Mouse (Mus musculus) heart, embryonic 14.5 days (tissue): ENCODE data around the gene Gpatch8. TPM values are rescaled to one million over a fixed set of nuclear protein-coding genes. Genes with fewer than 3 reads are reported as not detected.
A peak's percentile ranks its signal among the peaks of the same experiment; 100 is the strongest.
"Not testable (repeated sequence)": the region's sequence is repeated elsewhere in the genome, so short reads cannot be mapped to it uniquely, and the experiment has no call there.

Experiments used
- ATAC-seq: fragments of 200-750 bp; cut with Nextera tagmentation; 2 replicates; pipeline ENCODE4 v1.8.0; 2017; ENCODE audit warnings: low read depth, moderate TSS enrichment; ENCODE audit not compliant: insufficient number of reproducible peaks, insufficient read depth, low FRiP score
- H3K27ac ChIP-seq, 2 experiments: fragments of 200-500 bp in 1 of 2; fragments of 300-500 bp in 1 of 2; sonication (generic) in 1 of 2; replicated peaks in 1 of 2; 2 replicates each; pipeline ENCODE4 v1.5.1; 2012 to 2014; ENCODE audit warnings: low read depth in 2 of 2, low read length in 2 of 2, control low read depth in 1 of 2, mild to moderate bottlenecking in 1 of 2, mixed read lengths in 1 of 2; ENCODE audit not compliant: control insufficient read depth in 1 of 2, insufficient read depth in 1 of 2
- H3K27me3 ChIP-seq: fragments of 300-500 bp; sonication (generic); 2 replicates; pipeline ENCODE4 v1.6.1; 2014; ENCODE audit warnings: mild to moderate bottlenecking, low read length, control low read depth; ENCODE audit not compliant: control insufficient read depth, insufficient read depth
- H3K36me3 ChIP-seq: fragments of 300-500 bp; sonication (generic); 2 replicates; pipeline ENCODE4 v1.6.1; 2014; ENCODE audit warnings: mild to moderate bottlenecking, control low read depth, low read length, mixed read lengths; ENCODE audit not compliant: control insufficient read depth, insufficient read depth
- H3K4me1 ChIP-seq, 2 experiments: fragments of 200-500 bp in 1 of 2; fragments of 300-500 bp in 1 of 2; sonication (generic) in 1 of 2; 2 replicates each; pipeline ENCODE4 v1.6.1; 2012 to 2014; ENCODE audit warnings: low read length in 2 of 2, control low read depth in 1 of 2, mixed read lengths in 1 of 2; ENCODE audit not compliant: control insufficient read depth in 2 of 2, insufficient read depth in 2 of 2
- H3K4me2 ChIP-seq: fragments of 300-500 bp; sonication (generic); 2 replicates; pipeline ENCODE4 v1.6.1; 2014; ENCODE audit warnings: mild to moderate bottlenecking, low read length
- H3K4me3 ChIP-seq, 2 experiments: fragments of 200-500 bp in 1 of 2; fragments of 300-500 bp in 1 of 2; sonication (generic) in 1 of 2; 2 replicates each; pipeline ENCODE4 v1.5.1; 2012 to 2014; ENCODE audit warnings: low read length in 2 of 2, mild to moderate bottlenecking in 2 of 2, control low read depth in 1 of 2, low read depth in 1 of 2, moderate library complexity in 1 of 2; ENCODE audit not compliant: control insufficient read depth in 1 of 2, insufficient read depth in 1 of 2
- H3K9ac ChIP-seq: fragments of 300-500 bp; sonication (generic); 2 replicates; pipeline ENCODE4 v1.6.1; 2014; ENCODE audit warnings: mild to moderate bottlenecking, low read length
- H3K9me3 ChIP-seq: fragments of 300-500 bp; sonication (generic); 2 replicates; pipeline ENCODE4 v1.6.1; 2016; ENCODE audit warnings: low read length, control low read depth; ENCODE audit not compliant: control insufficient read depth
- WGBS: fragments of 180-500 bp; shearing (Covaris S2); extraction: QIAGEN DNeasy Blood & Tissue Kit; methylation state at CpG from one replicate; pipeline ENCODE4 v1.1.7; 2014; 5-methylcytosine and 5-hydroxymethylcytosine counted together
- polyA plus RNA-seq: library from polyadenylated mRNA; unstranded; fragments of >200 nt; fragmentation: Nextera tagmentation; extraction: Ambion mirVana; gene quantifications from 2 replicates; pipeline ENCODE4 v1.2.1, GENCODE M21; 2014

Gene Gpatch8
- polyA plus RNA-seq, 1 experiment from 2014 or later = 30.7 TPM

- Histone ChIP-seq H3K36me3 (no peaks in the 10 kb centered on the region), H3K4me3 (no peak overlapping the region), H3K27me3 (no peaks in the 10 kb centered on the region), H3K4me2 (no peak overlapping the region), H3K27ac (no peak overlapping the region), H3K9ac (no peak overlapping the region), H3K4me1 (peaks cover 2 to 4% of the 10 kb centered on the region in 2 experiments; a peak in 3 of 4 replicates), H3K9me3 (no peaks in the 10 kb centered on the region)
- WGBS = 74% methylated on average over 12 of the region's 12 CpGs
- ATAC-seq = no peak
Measured at GRCm38 (mm10) chr11:102568191-102568590, 12.0 kb upstream of the Gpatch8 start.

GRCm38 (mm10) chr11:102567723-102568122 lies 11.5 kb upstream of the Gpatch8 start:
- Histone ChIP-seq H3K9me3 (no peaks in the 10 kb centered on the region), H3K27me3 (no peaks in the 10 kb centered on the region), H3K4me1 (peaks cover 2 to 4% of the 10 kb centered on the region in 2 experiments; a peak in 3 of 4 replicates), H3K9ac (no peak overlapping the region), H3K27ac (no peak overlapping the region), H3K36me3 (no peaks in the 10 kb centered on the region), H3K4me3 (no peak overlapping the region), H3K4me2 (no peak overlapping the region)
- 92% methylated on average over 15 of the region's 15 CpGs for WGBS
- no peak for ATAC-seq

- H3K9ac ChIP-seq = no peak overlapping the region
Measured at GRCm38 (mm10) chr11:102567157-102567556, 11.0 kb upstream of the Gpatch8 start.

GRCm38 (mm10) chr11:102566290-102566689 lies 10.1 kb upstream of the Gpatch8 start:
- WGBS = 89% methylated on average over 1 of the region's 1 CpGs
- Histone ChIP-seq H3K4me2 (no peak overlapping the region), H3K4me3 (no peak overlapping the region), H3K27ac (no peak overlapping the region), H3K9me3 (no peaks in the 10 kb centered on the region), H3K36me3 (no peaks in the 10 kb centered on the region), H3K27me3 (no peaks in the 10 kb centered on the region), H3K9ac (no peak overlapping the region), H3K4me1 (peaks cover 2 to 4% of the 10 kb centered on the region in 2 experiments; a peak in 3 of 4 replicates)
- no peak for ATAC-seq

More at GRCm38 (mm10) chr11:102567157-102567556, 11.0 kb upstream of the Gpatch8 start:
- Histone ChIP-seq H3K9me3 (no peaks in the 10 kb centered on the region), H3K4me3 (no peak overlapping the region), H3K27me3 (no peaks in the 10 kb centered on the region), H3K4me1 (peaks cover 2 to 4% of the 10 kb centered on the region in 2 experiments; a peak in 3 of 4 replicates), H3K4me2 (no peak overlapping the region), H3K27ac (no peak overlapping the region), H3K36me3 (no peaks in the 10 kb centered on the region)
- 86% methylated on average over 6 of the region's 6 CpGs for WGBS
- ATAC-seq = no peak

- Histone ChIP-seq H3K9ac (peak overlapping the region; percentile 38; the same call in 1 of the 2 replicates), H3K4me2 (peak overlapping the region; percentile 45), H3K27me3 (no peaks in the 10 kb centered on the region), H3K4me1 (peaks cover 2 to 4% of the 10 kb centered on the region in 2 experiments; a peak in 3 of 4 replicates), H3K4me3 (no peak overlapping the region), H3K36me3 (no peaks in the 10 kb centered on the region), H3K9me3 (no peaks in the 10 kb centered on the region), H3K27ac (peak overlapping the region; percentile 64 to 66)
- ATAC-seq = no peak
Measured at GRCm38 (mm10) chr11:102565741-102566140, 9.5 kb upstream of the Gpatch8 start.

GRCm38 (mm10) chr11:102564952-102565671 lies 8.9 kb upstream of the Gpatch8 start:
- H3K9me3 ChIP-seq, H3K4me3 ChIP-seq, ATAC-seq, H3K27me3 ChIP-seq, H3K36me3 ChIP-seq, H3K4me1 ChIP-seq: not testable (repeated sequence)
- Histone ChIP-seq H3K27ac (peak overlapping the region; percentile 64 to 66; a peak in 3 of 4 replicates), H3K4me2 (peak overlapping the region; percentile 45), H3K9ac (peak overlapping the region; percentile 38; the same call in 1 of the 2 replicates)
- WGBS = 38% methylated on average over 14 of the region's 14 CpGs

- Histone ChIP-seq H3K36me3 (no peaks in the 10 kb centered on the region), H3K9me3 (no peaks in the 10 kb centered on the region), H3K4me2 (no peak overlapping the region), H3K27me3 (no peaks in the 10 kb centered on the region), H3K27ac (no peak overlapping the region), H3K4me1 (peaks cover 2 to 13% of the 10 kb centered on the region in 2 experiments), H3K4me3 (no peak overlapping the region), H3K9ac (no peak overlapping the region)
- 90% methylated on average over 4 of the region's 5 CpGs for WGBS
- no peak for ATAC-seq
Measured at GRCm38 (mm10) chr11:102558704-102559103, 2.5 kb upstream of the Gpatch8 start.
